Mouse (Mus musculus) macrophage (primary cell): Measurements from ENCODE around the gene Spink4. TPM values are rescaled to one million over a fixed set of nuclear protein-coding genes. Genes with fewer than 3 reads are reported as not detected.
A peak's percentile ranks its signal among the peaks of the same experiment; 100 is the strongest.

ENCODE experiments used
- H3K27ac ChIP-seq: fragments of 350-480 bp; formaldehyde crosslinking; 2 replicates; pipeline ENCODE4 v1.9.0; 2021
- H3K36me3 ChIP-seq: fragments of 350-480 bp; formaldehyde crosslinking; 2 replicates; pipeline ENCODE4 v1.9.0; 2021; ENCODE audit errors: inconsistent target
- H3K4me3 ChIP-seq: fragments of 350-480 bp; formaldehyde crosslinking; 2 replicates; pipeline ENCODE4 v1.9.0; 2021; ENCODE audit errors: inconsistent target
- H3K79me2 ChIP-seq: fragments of 350-480 bp; formaldehyde crosslinking; 2 replicates; pipeline ENCODE4 v1.9.0; 2021; ENCODE audit errors: inconsistent target
- WGBS: methylation state at CpG from one replicate; pipeline ENCODE4 v1.1.7; 2026; ENCODE audit warnings: inconsistent platforms; ENCODE audit not compliant: missing documents; 5-methylcytosine and 5-hydroxymethylcytosine counted together
- polyA plus RNA-seq: library from polyadenylated mRNA; stranded (reverse); fragments of 250-400 nt; gene quantifications from 3 replicates; pipeline ENCODE4 v1.2.4, GENCODE M21; 2018; ENCODE audit warnings: inconsistent platforms
- total RNA-seq, 78 experiments: library from RNA; depleted of rRNA; stranded (reverse); fragments of 250-400 nt; gene quantifications; 1 replicate in 9 of 78; 2 replicates in 24 of 78; 3 replicates in 43 of 78; 4 replicates in 2 of 78; pipeline ENCODE4 v1.2.4; 2018; ENCODE audit warnings: inconsistent platforms in 56 of 78

Spink4 gene
- not detected for total RNA-seq (2018; cell fraction: chromatin; rRNA removed)
- not detected for total RNA-seq (2018; cell fraction: cytosol; rRNA removed)
- total RNA-seq (2018; cell fraction: nucleus; rRNA removed), result not detected
- not detected in 3 replicates for polyA plus RNA-seq

DNA sequence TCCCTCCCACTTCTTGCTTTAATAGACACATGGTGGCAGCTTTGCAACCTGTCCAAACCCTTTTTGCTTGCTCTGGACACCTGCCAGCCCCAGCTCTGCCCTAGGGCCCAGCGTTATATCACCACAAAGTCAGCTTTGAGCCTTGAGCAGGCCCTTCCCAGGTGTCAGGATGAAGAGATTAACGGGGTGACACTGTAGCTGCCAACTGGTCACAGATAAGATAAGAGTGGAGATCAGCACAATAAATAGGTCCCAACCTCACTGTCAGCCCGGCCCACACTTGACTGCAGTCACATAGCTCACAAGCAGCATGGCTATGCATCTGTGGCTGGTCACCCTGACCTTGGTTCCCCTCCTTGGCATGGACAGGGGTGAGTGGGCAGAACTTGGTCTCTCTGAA is at the start of gene Spink4:
Gene Spink4, plus strand, starts transcription at position 268 of the 400 bp plus-strand sequence.
- H3K27ac ChIP-seq, result no peak within 1 kb of the TSS
- no peaks in the 10 kb centered on the region for H3K36me3 ChIP-seq
- WGBS, result 35% methylated on average over 3 of the region's 3 CpGs
- H3K4me3 ChIP-seq, result no peak within 1 kb of the TSS
- no peaks in the 10 kb centered on the region for H3K79me2 ChIP-seq

DNA sequence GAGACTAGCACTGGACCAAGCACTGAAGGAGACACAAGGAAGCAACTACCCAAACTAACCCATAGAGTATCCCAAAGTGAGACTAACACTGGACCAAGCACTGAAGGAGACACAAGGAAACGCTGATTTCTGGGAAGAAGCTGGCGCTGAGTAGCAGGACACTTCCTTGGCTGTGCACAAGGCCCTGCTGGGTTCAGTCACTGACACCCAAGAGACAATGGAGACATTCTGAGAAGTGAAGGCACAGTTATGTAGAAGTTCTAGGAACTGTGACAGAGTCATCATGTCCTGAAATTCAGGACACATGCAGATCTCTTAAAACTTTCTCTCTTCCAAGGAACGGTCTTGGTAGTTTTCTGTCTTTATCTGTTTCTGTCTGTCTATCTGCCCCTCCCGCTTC is 49.6 kb upstream of the Spink4 start:
- no peak overlapping the region for H3K27ac ChIP-seq
- H3K79me2 ChIP-seq, result no peaks in the 10 kb centered on the region
- no peaks in the 10 kb centered on the region for H3K36me3 ChIP-seq
- 91% methylated on average over 4 of the region's 4 CpGs for WGBS
- H3K4me3 ChIP-seq, result no peak overlapping the region

DNA sequence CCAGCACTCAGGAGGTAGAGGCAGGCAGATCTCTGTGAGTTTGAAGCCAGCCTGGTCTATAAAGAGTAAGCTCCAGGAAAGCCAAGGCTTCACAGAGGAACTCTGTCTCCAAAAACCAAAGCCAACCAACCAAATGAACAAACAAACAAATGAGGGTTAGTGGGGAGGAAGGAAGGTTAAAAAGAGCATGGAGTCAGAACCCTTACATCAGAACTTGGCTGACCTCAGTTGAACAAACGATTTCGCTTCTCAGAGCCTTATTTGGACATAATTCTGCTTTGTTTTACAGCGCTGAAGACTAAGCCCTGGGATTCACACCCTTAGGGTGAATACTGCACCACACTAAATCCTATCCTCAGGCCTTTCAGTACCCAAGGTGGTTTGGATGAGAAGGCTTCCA is 47.7 kb upstream of the Spink4 start:
- Histone ChIP-seq H3K36me3 (no peaks in the 10 kb centered on the region), H3K27ac (no peak overlapping the region), H3K4me3 (no peak overlapping the region), H3K79me2 (no peaks in the 10 kb centered on the region)
- 90% methylated on average over 3 of the region's 3 CpGs for WGBS

DNA sequence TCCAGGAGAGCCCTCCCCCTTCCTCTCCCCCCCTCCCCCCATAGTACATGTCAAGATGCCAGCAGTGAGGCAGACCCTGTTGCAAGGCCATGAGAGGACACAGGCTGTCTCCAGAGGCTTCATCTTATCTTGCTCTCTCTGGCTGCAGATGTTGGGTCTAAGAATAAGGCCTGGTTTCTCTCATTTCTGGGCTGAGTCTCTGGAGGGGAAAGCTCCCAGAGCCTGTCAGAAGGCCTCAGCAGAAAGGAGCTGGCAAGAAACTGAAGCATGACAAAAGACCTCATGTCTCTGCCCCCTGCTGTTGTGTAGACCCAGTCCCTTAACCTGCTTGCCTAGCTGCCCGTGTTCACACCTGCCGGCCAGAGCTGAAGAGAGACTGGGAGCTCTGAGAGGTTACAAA is 46.5 kb upstream of the Spink4 start:
- no peaks in the 10 kb centered on the region for H3K36me3 ChIP-seq
- no peak overlapping the region for H3K4me3 ChIP-seq
- no peak overlapping the region for H3K27ac ChIP-seq
- 97% methylated on average over 2 of the region's 2 CpGs for WGBS
- H3K79me2 ChIP-seq, result no peaks in the 10 kb centered on the region

DNA sequence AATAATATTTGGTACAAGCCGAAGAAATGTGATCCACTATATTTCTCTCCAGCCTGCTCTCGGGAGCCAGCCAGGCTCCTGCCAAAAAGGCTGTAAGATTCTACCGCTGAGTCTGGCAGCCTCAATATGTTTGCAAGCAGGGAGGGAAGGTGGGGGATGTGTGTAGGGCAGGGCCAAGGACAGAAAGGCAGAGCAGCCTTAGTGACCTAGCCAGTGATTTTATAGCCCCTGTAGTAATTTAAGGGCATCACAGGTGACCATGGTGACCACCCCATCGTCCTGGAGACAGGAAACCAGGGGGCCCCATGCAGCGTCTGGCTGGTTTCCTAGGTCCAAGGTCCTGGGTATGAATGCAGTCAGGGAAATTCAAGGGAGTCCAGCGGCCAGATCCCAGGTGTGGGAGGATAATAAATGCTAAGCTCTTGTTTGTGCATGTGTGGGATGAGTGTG is 45.7 kb upstream of the Spink4 start:
- H3K79me2 ChIP-seq, result no peaks in the 10 kb centered on the region
- WGBS, result 81% methylated on average over 6 of the region's 6 CpGs

DNA sequence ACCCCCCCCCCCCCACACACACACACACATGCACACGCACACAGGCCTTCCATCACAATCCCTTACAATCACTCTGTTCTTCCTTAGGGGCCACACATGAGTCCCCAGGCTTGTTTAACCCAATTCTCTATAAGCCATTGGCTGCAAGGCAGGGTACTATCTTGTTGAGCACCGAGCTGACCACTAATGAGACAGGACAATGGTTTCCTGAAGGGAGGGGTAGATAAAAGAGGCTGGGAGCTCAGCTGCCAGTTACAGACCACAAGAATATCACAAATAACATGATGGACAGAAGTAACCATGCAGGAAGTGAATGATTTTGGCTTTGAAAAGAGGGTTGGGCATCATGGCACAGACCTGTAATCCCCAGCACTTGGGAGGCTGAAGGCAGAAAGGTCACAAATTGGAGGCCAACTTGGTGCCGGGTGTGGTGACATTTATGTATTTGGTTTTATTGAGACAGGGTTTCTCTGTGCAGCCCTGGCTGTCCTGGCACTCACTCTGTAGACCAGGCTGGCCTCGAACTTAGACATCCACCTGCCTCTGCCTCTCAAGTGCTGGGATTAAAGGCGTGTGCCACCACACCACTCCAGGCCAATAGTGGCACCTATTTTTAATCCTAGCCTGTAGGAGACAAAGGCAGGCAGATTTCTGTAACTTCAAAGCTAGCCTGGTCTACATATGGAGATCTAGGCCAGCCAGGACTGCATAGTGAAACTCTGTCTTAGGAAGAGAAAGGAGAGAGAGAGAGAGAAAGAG is 44.9 kb upstream of the Spink4 start:
- no peaks in the 10 kb centered on the region for H3K79me2 ChIP-seq
- no peaks in the 10 kb centered on the region for H3K36me3 ChIP-seq
- H3K27ac ChIP-seq, result no peak overlapping the region
- no peak overlapping the region for H3K4me3 ChIP-seq
- 83% methylated on average over 3 of the region's 5 CpGs for WGBS

More for the DNA sequence above, 45.7 kb upstream of the Spink4 start:
- Histone ChIP-seq H3K4me3 (no peak overlapping the region), H3K27ac (no peak overlapping the region), H3K36me3 (no peaks in the 10 kb centered on the region)

DNA sequence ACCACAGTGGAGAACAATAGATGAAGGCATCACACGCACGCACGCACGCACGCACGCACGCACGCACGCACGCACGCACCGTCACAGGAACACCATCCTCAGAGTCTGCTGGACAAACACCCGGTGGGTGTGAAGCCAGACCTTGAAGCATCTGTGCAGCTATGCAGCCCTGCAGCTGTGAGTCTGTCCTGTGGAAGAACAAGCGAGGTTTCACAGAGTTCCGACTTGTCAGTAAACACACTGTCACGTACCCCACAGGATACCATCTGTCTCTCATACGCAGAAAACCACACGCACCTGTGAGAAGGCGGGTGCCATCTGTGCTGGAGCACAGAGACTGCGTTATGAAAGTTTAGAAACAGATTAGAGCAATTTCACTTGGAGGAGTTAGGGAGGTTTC is 44.0 kb upstream of the Spink4 start:
- Histone ChIP-seq H3K27ac (no peak overlapping the region), H3K4me3 (no peak overlapping the region), H3K36me3 (no peaks in the 10 kb centered on the region), H3K79me2 (no peaks in the 10 kb centered on the region)
- WGBS, result 89% methylated on average over 20 of the region's 20 CpGs

DNA sequence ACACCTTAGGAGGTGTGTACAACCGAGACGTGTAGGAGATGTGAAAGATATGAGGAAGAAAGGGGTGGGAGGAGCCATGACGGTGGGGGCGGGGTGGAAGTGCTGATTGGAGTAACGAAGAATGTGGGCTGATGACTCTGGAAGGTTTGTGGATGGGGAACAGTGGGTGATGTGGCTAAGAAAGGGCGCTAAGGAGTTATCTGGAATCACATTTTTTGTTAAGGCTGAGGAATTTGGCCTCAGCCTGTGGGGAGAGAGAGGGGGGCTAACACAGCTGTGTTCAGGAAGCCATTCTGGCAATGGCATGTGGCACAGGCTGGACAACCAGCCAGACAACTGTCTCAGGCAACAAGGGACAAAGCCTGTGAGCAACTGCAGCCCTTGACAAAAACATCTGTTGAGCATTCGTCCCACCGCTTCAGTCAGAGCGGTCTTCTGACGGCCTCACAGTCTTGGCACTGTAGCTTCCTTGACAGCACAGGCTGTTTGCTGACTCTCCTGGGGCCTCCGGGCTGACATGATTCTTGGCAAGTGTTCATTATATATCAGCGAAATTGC is 43.0 kb upstream of the Spink4 start:
- WGBS, result 22% methylated on average over 12 of the region's 12 CpGs
- H3K27ac ChIP-seq, result 0 out of 2 replicates have a peak overlapping the region, but pooled peaks have one; percentile 7
- no peak overlapping the region for H3K4me3 ChIP-seq
- H3K36me3 ChIP-seq, result no peaks in the 10 kb centered on the region
- H3K79me2 ChIP-seq, result no peaks in the 10 kb centered on the region

DNA sequence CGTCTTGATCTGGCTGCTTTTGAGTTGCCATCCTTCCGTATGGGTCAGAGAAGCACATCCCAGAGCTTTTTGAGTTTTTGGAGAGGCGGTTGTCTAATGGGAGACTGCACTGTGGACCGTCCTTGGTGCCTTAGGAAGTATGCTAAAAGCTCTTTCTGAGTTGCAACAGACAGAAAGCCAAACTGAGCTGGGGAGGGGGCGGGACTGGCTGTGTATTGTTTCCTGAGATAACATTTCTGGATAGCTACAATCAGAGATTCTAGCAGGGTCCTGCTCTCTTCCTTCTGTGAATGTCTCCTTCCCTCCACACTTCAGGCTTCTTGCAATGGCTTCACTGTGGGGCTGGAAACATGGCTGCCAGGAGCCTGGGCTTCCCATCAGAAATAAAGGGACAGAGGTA is 42.3 kb upstream of the Spink4 start:
- H3K4me3 ChIP-seq, result no peak overlapping the region
- WGBS, result 69% methylated on average over 4 of the region's 5 CpGs
- no peak overlapping the region for H3K27ac ChIP-seq
- H3K79me2 ChIP-seq, result no peaks in the 10 kb centered on the region
- H3K36me3 ChIP-seq, result no peaks in the 10 kb centered on the region

DNA sequence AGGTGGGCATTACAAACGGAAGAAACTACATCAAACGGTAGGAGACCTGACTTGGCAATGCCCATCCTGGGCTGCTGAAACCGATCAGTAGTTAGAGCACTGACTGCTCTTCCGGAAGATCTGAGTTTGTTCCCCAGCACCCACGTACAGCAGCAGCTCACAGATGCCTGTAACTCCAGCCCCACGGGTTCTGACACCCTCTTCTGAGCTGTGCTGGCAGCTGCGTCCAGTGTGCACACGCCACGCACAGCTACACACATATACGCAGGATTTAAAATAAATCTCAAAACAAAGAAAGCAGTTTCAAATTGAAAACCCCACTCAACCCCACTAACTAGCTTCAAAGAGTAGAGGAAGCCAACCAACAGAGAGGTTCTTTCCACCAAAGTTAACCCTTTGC is 36.7 kb upstream of the Spink4 start:
- Histone ChIP-seq H3K4me3 (no peak overlapping the region), H3K36me3 (no peaks in the 10 kb centered on the region), H3K27ac (no peak overlapping the region), H3K79me2 (no peaks in the 10 kb centered on the region)
- 92% methylated on average over 10 of the region's 10 CpGs for WGBS

DNA sequence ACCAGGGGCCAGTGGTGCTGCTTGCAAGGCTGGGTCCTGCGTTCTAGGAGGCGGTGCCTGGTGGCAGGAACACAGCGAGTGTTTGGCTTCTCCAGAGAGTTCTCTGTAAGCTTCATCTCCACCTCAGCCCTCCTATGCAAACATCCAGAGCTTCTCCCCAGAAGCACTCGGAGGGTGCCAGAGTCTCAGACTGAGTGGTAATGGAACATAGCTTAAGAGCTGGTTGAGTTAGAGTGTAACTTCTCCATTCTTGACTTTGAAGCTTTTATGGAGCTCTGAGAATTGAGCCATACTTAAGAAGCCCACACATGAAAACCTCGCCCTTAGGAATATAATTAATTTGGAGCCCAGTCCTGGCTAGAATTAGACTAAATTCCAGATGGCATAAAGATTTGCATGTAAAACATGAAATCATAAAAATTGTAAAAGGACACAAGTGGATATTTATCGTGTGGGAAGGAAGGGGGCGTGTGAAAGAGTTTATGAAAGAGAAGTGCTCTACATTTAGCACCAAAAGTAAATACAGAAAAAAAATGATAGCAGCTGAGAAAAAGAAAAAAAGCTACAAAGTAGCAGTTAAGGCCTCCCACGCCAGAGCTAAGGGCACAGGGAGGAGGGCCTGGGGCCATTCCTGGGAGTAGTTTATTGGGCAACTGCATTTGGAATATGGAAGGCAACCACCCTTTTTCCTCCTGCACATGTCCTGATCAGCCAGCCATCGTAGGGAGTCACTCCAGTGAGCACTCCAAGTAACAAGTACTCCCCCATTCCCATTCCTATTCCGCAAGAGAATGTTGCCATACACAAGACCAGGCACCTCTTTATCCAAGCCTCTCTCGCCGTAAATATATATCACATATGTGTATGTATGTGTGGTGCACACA is 35.3 kb upstream of the Spink4 start:
- Histone ChIP-seq H3K27ac (no peak overlapping the region), H3K36me3 (no peaks in the 10 kb centered on the region), H3K4me3 (no peak overlapping the region), H3K79me2 (no peaks in the 10 kb centered on the region)
- WGBS, result 92% methylated on average over 12 of the region's 12 CpGs

DNA sequence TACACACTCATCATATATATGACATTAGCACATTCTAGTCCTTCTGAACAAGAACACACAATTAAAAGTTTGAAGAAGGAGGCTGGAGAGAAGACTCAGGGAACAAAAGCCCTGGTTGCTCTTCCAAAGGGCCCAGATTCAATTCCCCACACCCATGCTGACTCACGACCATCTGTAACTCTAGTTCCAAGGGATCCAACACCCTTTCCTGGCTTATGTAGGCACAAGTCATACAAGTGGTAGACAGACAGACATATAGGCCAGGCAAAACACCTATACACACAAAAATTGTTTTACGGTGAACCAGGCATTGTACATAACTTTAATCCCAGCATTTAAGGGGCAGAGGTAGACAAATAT is 34.7 kb upstream of the Spink4 start:
- 92% methylated on average over 2 of the region's 2 CpGs for WGBS
- Histone ChIP-seq H3K79me2 (no peaks in the 10 kb centered on the region), H3K27ac (no peak overlapping the region), H3K4me3 (no peak overlapping the region), H3K36me3 (no peaks in the 10 kb centered on the region)

DNA sequence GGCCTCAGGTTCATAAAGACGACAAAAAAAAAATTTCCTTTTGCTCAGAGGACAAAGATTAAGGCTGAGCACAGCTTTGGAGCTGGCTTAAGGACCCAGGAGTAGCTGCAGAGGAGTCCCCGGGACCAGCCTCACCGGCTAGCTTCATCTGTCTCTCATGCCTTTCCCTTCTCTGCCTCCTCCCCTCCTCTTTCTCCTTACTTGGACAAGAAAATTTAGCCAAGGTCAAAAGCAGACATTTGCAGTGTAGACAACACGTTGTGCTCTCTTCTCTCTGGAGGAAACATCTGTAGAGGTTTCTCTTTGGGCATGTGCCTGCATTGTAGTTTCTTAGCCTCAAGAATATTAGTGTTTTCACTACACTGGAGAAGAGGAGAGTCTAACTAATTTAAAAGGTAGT is 34.0 kb upstream of the Spink4 start:
- Histone ChIP-seq H3K27ac (no peak overlapping the region), H3K79me2 (no peaks in the 10 kb centered on the region), H3K36me3 (no peaks in the 10 kb centered on the region), H3K4me3 (no peak overlapping the region)
- WGBS, result 85% methylated on average over 4 of the region's 4 CpGs

DNA sequence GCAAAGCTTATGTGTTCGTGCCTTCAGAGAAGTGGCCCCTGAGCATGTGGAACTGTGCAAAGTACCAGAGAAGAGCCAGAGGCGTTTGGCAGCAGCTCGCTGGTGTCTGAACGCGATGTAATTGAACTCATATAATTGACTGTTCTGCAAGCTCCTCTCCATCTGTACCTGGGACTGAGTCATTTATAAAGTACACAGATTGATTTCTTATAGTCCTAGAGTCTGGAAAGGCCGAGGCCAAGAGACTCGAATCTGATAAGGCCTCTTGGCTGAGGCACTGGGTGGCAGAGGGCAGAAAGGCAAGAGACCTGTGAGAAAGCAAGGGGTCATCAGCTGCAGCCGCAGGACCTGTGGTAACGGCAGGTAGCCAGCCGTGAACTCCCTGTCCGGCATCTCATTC is 31.0 kb upstream of the Spink4 start:
- H3K79me2 ChIP-seq, result no peaks in the 10 kb centered on the region
- no peak overlapping the region for H3K4me3 ChIP-seq
- no peaks in the 10 kb centered on the region for H3K36me3 ChIP-seq
- no peak overlapping the region for H3K27ac ChIP-seq
- WGBS, result 91% methylated on average over 11 of the region's 11 CpGs

DNA sequence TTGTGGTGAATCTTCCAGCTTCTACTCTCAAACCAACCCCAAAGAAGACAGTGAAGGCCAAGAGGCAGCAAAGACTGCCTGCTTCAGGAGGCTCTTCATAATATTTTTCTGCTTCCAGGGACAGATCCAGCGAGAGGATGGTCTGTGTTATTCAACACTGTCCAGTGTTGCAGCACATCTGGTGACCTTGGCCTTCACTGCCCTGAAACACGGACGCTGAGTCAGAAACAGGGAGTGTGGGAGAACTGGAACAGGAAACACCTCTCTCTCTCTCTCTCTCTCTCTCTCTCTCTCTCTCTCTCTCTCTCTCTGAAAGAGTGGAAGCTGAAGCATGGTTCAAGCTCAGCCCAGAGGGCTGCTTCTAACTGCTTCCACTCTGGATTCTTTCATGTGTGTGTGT is 30.6 kb upstream of the Spink4 start:
- WGBS, result 55% methylated on average over 3 of the region's 3 CpGs
- H3K27ac ChIP-seq, result no peak overlapping the region
- H3K79me2 ChIP-seq, result no peaks in the 10 kb centered on the region
- H3K4me3 ChIP-seq, result no peak overlapping the region
- no peaks in the 10 kb centered on the region for H3K36me3 ChIP-seq
